Mouse (Mus musculus): ENCODE results near the gene C1rl. TPM values are rescaled to one million over a fixed set of nuclear protein-coding genes. Genes with fewer than 3 reads are reported as not detected.
"Not testable (repeated sequence)": the region's sequence is repeated elsewhere in the genome, so short reads cannot be mapped to it uniquely, and the experiment has no call there.

C1rl gene
- polyA plus RNA-seq, 1 experiment from 2014 or later: 1.8 TPM

DNA sequence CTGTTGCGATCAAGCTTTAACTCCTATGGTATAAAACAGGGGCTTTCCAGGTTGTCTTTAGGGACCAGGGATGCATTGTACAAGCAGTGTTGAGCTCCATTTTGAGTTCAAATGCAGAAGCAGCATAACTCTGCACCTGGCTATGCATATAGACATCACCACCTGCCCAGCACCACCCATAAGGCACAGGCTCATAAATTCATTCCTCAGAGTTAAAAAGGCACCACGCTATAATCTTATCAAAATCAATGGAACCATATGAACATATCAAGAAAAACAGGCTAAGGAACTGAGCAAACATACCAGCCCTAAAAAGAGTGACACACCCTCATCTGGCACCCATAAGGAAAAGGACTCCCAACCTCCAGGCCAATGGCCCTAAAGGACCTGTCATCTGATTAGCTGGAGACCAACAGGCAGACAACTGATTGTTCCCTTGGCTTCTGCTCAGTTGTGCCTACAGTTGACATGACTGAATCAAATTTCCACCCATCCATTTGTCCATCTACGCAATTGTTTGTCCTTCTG lies 56.2 kb downstream of the C1rl start:
- Histone ChIP-seq H3K27me3 (ENCODE audit: insufficient read depth, low read length) (no peaks in the 10 kb centered on the region), H3K27ac (ENCODE audit: low read length) (no peak overlapping the region), H3K4me1 (ENCODE audit: insufficient read depth, low read length) (no peaks in the 10 kb centered on the region), H3K9me3 (ENCODE audit: low read length) (peaks cover 14% of the 10 kb centered on the region), H3K4me3 (ENCODE audit: low read length) (no peak overlapping the region), H3K36me3 (ENCODE audit: insufficient read depth, low read length) (no peaks in the 10 kb centered on the region), H3K4me2 (replicated peaks; ENCODE audit: low read depth, low read length) (no peak overlapping the region), H3K9ac (replicated peaks; ENCODE audit: low read length) (no peak overlapping the region)
- ATAC-seq (ENCODE audit: low FRiP score, low TSS enrichment): no peak
- 87% methylated on average over 3 of the region's 3 CpGs for WGBS

DNA sequence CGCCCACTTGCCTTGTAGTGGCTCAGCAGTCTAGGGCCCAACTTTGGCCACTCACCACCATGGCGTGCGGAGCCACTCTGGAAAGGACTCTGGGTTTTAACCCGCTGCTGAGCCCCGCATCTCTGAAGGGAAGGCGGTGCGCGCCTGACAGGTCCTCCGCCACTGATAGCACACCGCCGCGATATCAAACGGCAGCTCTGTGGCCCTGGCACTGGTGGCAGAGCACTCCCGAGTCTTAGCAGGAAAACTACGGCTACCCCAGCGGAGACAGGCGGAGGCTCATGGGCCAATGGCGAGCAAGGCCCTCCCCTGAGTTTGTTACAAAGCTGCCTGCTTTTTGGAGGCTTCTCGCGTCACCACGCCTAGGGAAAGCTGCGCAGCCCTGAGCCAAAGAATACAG lies 59.9 kb downstream of the C1rl start:
- Histone ChIP-seq H3K4me3 (ENCODE audit: low read length) (no peak overlapping the region), H3K4me1 (ENCODE audit: insufficient read depth, low read length) (no peaks in the 10 kb centered on the region), H3K9me3 (ENCODE audit: low read length) (peaks cover 14% of the 10 kb centered on the region), H3K9ac (replicated peaks; ENCODE audit: low read length) (no peak overlapping the region), H3K27me3 (ENCODE audit: insufficient read depth, low read length) (no peaks in the 10 kb centered on the region), H3K36me3 (ENCODE audit: insufficient read depth, low read length) (no peaks in the 10 kb centered on the region), H3K27ac (ENCODE audit: low read length) (no peak overlapping the region), H3K4me2 (replicated peaks; ENCODE audit: low read depth, low read length) (no peak overlapping the region)
- no peak for ATAC-seq (ENCODE audit: low FRiP score, low TSS enrichment)
- 75% methylated on average over 22 of the region's 22 CpGs for WGBS

DNA sequence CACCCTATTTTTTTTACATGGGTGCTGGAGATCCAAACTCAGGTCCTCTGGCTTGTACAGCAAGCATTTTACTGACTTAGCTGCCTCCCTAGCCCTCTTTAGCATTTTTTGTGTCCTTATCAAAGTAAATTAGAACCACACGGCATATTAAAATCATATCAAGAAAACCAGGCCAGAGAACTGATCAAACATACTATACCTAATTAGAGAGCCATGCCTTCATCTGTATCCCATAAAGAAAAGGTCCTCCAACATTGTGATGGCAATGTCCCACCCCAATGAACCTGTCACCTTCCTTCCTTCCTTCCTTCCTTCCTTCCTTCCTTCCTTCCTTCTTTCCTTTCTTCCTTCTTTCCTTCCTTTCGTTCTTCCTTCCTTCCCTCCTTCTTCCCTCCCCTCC lies 63.0 kb downstream of the C1rl start:
- not testable (repeated sequence) for H3K36me3 ChIP-seq (ENCODE audit: insufficient read depth, low read length); H3K9me3 ChIP-seq (ENCODE audit: low read length); H3K4me3 ChIP-seq (ENCODE audit: low read length); ATAC-seq (ENCODE audit: low FRiP score, low TSS enrichment); H3K27ac ChIP-seq (ENCODE audit: low read length); H3K9ac ChIP-seq (replicated peaks; ENCODE audit: low read length); H3K27me3 ChIP-seq (ENCODE audit: insufficient read depth, low read length); H3K4me1 ChIP-seq (ENCODE audit: insufficient read depth, low read length); H3K4me2 ChIP-seq (replicated peaks; ENCODE audit: low read depth, low read length)
- WGBS: 89% methylated on average over 2 of the region's 2 CpGs

Other genes with a start within 250 kb of the C1rl start
- gene Cd163, start 188.5 kb upstream of the C1rl start, polyA plus RNA-seq (2015; fragmentation: Nextera tagmentation; extraction: Ambion mirVana): 0.61 and 0.68 TPM in 2 replicates
- 50.1 and 56.1 TPM in 2 replicates for gene Pex5, start 78.0 kb upstream of the C1rl start, polyA plus RNA-seq (2015; fragmentation: Nextera tagmentation; extraction: Ambion mirVana)
- 5.8 and 6.6 TPM in 2 replicates for gene Clstn3, start 28.3 kb upstream of the C1rl start, polyA plus RNA-seq (2015; fragmentation: Nextera tagmentation; extraction: Ambion mirVana)
- gene C1ra, start 19.3 kb downstream of the C1rl start, polyA plus RNA-seq (2015; fragmentation: Nextera tagmentation; extraction: Ambion mirVana): 11.7 and 13.9 TPM in 2 replicates
- 28.6 and 29.0 TPM in 2 replicates for gene C1s1, start 49.2 kb downstream of the C1rl start, polyA plus RNA-seq (2015; fragmentation: Nextera tagmentation; extraction: Ambion mirVana)
- gene C1rb, start 77.2 kb downstream of the C1rl start, polyA plus RNA-seq (2015; fragmentation: Nextera tagmentation; extraction: Ambion mirVana): not detected in 2 replicates
- gene C1s2, start 143.0 kb downstream of the C1rl start, polyA plus RNA-seq (2015; fragmentation: Nextera tagmentation; extraction: Ambion mirVana): 0.09 and 0.12 TPM in 2 replicates
- 88.6 and 97.2 TPM in 2 replicates for gene Lpcat3, start 169.9 kb downstream of the C1rl start, polyA plus RNA-seq (2015; fragmentation: Nextera tagmentation; extraction: Ambion mirVana)
- gene Emg1, start 219.1 kb downstream of the C1rl start, polyA plus RNA-seq (2015; fragmentation: Nextera tagmentation; extraction: Ambion mirVana): 202 and 219 TPM in 2 replicates
- gene Phb2, start 219.2 kb downstream of the C1rl start, polyA plus RNA-seq (2015; fragmentation: Nextera tagmentation; extraction: Ambion mirVana): 403 and 405 TPM in 2 replicates
- gene Ptpn6, start 245.6 kb downstream of the C1rl start, polyA plus RNA-seq (2015; fragmentation: Nextera tagmentation; extraction: Ambion mirVana): 13.8 and 16.4 TPM in 2 replicates
- gene Grcc10, start 248.3 kb downstream of the C1rl start, polyA plus RNA-seq (2015; fragmentation: Nextera tagmentation; extraction: Ambion mirVana): 527 and 541 TPM in 2 replicates